Mouse (Mus musculus): ENCODE results near the gene Hnrnpul1.

The Hnrnpul1 gene

DNA sequence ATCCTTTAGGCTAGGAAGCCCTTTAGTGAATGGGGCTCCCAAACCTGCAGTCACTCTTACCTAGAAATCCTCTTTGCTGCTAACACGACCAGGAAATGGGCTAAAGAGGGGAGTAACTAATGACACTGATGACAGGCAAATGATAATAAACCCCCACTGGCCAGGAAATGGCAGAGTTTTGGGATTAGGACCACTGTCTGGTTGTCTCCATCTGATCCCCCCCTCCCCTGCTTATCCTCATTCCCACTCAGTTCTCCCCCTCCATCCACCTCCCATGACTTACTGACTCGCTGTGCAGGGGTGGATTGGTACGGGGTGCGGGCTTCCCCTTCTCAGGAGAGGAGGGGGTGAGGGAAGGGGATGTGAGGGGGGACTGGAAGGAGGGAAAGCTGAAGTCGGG is 64.5 kb downstream of the Hnrnpul1 start:
- in situ Hi-C loops (cut with MboI, MseI), result no loop called here

DNA sequence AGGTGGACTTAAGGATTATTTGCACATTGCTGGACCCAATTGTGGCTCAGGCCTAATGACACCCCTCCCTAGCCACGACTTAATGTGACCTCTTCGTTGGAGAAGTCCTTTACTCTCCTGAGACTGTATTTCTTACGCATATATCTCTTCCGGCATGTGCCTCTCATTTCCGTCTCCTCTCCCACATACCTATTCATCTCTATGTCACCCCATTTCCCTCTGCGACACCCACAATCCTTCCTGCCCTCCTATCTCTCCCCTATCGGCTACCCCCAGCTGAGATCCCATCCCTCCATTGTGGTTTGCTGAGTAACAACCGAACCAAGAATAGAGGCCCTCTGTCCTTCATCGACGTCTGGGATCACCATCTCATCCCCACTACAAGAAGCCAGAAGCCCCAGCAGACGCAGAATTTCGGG is 64.9 kb downstream of the Hnrnpul1 start:
- in situ Hi-C loops (cut with MboI, MseI), result loop anchor here (10.0 kb wide), 1 partner anchor 1305 kb away; no protein-coding TSS in a partner anchor

DNA sequence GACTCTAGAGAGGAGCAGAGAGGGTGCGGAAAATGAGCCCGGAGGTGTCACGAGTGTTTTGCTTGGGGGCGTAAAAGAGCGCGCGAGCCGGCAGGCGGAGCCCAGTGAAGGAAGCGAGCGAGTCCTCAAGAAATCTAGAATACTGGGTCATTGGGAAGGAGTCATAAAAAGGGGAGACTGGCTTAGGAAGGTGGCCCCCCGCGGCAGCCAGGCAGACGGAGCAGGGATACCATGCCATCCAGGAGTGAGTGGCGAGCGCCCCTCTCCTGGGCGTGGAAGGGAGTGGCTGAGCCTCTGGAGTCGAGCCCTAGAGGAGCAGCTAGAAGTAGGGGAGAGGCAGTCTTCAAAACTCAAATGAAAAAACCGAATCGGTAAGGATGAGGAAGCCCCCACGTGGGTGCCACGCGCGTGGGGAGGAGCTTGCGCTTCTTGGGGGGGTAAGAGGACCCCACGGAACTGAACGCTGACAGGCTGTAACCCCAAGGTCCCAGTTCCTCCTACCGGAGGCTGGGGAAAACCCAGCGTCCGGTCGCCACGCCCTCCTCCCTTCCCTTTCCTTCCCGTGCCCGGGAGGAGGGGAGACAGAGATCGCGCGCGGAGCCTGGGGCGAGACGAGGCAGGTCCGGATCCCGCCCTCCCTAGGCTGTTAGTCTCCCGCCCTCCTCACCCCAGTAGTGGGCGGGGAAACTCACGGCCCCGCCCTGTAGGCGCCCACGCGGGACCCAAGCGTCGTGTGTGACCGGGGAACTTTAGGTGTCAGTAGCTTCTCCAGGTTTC is 65.6 kb downstream of the Hnrnpul1 start:
- in situ Hi-C loops (cut with MboI, MseI), result loop anchor here (10.0 kb wide), 1 partner anchor 1304 kb away; no protein-coding TSS in a partner anchor

DNA sequence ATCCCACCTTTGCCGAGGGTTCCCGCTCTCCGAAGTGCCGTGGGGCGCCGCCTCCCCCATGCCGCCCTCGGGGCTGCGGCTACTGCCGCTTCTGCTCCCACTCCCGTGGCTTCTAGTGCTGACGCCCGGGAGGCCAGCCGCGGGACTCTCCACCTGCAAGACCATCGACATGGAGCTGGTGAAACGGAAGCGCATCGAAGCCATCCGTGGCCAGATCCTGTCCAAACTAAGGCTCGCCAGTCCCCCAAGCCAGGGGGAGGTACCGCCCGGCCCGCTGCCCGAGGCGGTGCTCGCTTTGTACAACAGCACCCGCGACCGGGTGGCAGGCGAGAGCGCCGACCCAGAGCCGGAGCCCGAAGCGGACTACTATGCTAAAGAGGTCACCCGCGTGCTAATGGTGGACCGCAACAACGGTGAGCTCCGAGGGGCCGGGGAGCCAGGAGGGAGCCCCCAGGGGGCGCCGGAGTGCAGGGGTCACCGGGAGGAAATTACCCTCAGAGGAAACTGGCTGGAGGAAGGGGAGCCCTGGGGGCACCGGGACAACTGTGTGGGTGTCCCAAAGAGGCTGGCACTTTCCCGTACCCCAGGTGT is 66.7 kb downstream of the Hnrnpul1 start:
- in situ Hi-C loops (cut with MboI, MseI), result loop anchor here (10.0 kb wide), 1 partner anchor 1303 kb away; no protein-coding TSS in a partner anchor

DNA sequence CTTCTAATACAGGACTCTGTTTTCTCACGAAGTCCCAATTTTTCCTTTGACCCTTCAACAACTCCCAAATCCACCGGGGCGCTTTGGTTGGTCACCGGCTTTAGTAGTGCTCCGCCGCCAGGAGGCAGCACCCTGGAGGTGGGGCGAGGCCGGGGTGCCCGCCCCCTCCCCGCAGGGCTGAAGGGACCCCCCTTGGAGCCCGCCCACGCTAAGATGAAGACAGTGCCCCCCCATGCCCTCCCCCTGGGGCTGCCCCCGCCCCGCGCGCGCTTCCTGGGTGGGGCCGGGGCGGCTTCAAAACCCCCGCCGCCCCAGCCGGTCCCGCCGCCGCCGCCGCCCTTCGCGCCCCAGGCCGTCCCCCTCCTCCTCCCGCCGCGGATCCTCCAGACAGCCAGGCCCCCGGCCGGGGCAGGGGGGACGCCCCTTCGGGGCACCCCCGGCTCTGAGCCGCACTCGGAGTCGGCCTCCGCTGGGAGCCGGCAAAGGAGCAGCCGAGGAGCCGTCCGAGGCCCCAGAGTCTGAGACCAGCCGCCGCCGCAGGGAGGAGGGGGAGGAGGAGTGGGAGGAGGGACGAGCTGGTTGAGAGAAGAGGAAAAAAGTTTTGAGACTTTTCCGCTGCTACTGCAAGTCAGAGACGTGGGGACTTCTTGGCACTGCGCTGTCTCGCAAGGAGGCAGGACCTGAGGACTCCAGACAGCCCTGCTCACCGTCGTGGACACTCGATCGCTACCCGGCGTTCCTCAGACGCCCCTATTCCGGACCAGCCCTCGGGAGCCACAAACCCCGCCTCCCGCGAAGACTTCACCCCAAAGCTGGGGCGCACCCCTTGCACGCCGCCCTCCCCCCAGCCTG is 67.7 kb downstream of the Hnrnpul1 start, which contains the start of gene Tgfb1:
TSS of gene Tgfb1 (plus strand) at position 323 of the 852 bp plus-strand sequence.
- in situ Hi-C loops (cut with MboI, MseI), result loop anchor here (10.0 kb wide), 1 partner anchor 1302 kb away; no protein-coding TSS in a partner anchor

DNA sequence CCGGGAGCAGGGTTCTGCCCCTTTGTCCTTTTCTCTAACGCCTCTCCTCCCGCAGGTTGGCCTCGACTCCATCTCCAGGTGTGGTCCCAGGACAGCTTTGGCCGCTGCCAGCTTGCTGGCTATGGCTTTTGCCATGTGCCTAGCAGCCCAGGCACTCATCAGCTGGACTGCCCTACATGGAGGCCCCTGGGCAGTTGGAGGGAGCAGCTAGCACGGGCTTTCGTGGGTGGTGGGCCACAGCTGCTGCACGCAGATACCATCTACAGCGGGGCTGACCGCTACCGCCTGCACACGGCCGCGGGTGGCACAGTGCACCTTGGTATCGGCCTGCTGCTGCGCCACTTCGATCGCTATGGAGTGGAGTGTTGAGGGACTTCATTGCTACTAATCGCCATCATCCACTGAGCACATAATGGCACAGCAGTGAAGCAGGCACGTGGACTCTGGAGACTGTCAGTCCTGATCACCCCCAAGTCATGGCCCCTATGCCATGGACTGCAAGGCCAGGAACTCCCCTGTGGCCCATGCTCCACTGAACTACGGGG is 68.6 kb downstream of the Hnrnpul1 start:
- in situ Hi-C loops (cut with MboI, MseI), result loop anchor here (10.0 kb wide), 1 partner anchor 1301 kb away; no protein-coding TSS in a partner anchor

DNA sequence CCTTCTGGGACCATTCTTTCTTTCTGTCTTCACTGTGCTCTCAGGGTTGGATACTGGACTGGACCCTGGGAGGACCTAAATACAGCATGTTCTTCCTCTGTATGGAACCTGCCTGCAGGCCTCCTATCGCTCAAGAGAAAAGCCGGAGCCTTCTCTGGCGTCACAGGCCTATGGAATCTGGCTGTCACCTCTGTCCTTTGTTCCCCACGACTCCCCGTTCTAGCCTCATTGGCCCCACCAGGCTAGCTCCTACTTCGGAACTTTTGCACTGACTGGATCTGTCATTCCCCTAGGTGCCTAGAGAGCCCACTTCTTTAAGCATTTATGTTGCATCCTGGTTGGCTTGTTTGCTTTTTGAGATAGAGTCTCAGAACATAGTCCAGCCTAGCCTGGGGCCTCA is 69.9 kb downstream of the Hnrnpul1 start:
- in situ Hi-C loops (cut with MboI, MseI), result loop anchor here (10.0 kb wide), 1 partner anchor 1300 kb away; no protein-coding TSS in a partner anchor

DNA sequence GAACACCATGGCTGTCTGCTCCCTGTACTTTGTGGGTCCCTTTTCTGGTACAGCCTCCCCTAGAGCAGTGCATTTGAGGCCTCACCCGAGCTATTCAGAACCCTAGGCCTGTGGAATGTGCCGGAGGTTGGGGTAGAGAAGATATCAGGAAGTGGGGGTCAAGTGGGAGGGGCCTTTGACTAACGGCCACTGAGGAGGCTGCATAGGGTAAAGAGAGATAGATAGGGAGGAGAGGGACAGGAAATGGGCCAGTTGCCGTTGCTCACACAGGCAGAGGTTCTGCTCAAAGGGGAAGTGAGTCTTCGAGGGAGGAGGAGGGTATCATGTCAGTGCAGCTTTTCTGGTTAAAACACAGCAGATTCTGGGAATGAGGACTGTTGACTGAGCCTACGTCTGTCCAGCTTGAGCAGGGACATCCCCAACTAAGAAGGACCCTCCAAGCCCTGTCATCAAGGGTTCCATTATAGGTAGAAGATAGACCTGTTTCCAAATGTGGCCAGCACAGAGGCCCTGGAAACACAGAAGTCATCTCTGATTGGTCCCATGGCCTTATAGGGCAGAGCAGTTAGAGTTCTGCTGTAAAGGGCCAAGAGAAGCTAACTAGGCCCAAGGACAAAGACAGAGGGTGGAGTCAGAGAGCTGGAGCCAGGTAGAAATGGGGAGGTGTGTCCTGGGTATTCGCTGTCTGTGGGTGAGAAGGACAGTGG is 70.9 kb downstream of the Hnrnpul1 start:
- in situ Hi-C loops (cut with MboI, MseI), result loop anchor here (10.0 kb wide), 1 partner anchor 1299 kb away; no protein-coding TSS in a partner anchor

DNA sequence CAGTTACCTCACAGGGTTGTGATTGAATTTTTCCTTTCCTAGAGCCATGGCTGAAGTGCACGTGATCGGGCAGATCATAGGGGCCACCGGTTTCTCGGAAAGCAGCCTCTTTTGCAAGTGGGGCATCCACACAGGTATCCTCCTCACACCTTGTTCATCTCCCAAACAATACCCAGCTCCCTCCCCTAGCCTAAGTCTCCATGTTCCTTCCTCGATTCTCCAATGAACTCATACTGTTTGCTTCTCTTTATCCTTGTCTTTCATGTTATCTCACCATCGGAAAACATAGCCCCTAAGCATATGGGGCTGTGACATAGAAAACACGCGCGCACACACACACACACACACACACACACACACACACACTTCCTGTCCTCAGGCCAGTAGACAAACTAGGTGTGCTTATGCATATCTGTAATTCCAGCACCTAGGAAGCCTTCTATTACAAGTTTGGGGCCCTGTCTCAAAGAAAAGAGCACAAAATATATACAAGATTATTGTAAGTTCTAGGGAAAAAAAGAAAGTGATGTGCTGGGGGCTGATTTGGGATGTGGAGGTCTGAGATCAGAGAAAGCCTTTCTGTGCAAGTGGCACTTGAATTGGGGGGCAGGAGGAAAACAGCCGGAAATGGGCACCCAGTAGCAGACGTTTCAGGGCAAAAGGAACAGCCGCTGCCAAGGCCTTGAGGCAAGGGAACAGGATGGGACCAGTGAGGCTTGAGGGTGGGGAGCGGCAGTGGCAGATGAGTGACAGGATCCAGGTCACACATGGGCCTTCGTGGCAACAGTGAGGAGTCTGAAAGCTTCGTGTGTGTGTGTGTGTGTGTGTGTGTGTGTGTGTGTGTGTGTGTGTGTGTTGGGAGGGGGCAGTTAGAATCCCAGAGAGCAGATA is 73.0 kb downstream of the Hnrnpul1 start:
- in situ Hi-C loops (cut with MboI, MseI), result loop anchor here (10.0 kb wide), 1 partner anchor 1297 kb away; no protein-coding TSS in a partner anchor

DNA sequence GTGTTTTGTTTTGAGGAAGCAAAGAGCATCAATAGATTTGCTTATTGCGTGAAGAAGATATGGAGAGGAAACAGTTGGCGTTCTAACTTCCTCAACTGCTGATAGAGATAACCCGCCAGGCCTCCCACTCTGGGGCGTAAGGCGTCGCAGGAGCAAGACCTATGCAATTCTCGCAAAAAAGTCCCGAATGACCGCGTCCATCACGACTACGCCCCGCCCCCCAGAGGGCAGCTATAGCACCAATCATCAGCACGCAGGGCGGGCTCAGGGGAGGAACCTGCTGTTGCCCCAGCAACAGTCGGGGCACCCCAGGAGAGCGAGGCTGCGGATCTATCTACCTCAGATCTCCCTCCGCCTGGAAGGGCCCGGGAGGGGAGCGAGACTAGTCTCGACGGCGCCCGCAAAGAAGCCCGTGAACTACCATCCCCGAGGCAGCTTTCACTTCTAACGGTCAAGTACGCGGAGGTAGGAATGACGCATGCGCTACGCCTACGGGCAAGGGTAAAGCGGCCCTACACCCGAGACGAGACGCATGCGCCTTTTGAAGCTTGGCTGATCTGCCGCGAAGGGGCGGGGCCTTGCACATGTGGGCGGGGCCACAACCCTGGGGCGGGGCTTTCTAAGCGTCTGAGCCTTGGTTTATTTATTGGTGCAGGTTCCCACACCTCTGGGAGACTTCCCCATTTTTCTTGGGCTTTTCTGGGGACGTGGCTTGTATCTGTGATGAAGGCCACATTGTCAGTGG is 73.9 kb downstream of the Hnrnpul1 start, which contains the start of gene B9d2:
TSS of gene B9d2 (plus strand) at position 267 of the 745 bp plus-strand sequence.
- in situ Hi-C loops (cut with MboI, MseI), result loop anchor here (10.0 kb wide), 1 partner anchor 1296 kb away; no protein-coding TSS in a partner anchor

DNA sequence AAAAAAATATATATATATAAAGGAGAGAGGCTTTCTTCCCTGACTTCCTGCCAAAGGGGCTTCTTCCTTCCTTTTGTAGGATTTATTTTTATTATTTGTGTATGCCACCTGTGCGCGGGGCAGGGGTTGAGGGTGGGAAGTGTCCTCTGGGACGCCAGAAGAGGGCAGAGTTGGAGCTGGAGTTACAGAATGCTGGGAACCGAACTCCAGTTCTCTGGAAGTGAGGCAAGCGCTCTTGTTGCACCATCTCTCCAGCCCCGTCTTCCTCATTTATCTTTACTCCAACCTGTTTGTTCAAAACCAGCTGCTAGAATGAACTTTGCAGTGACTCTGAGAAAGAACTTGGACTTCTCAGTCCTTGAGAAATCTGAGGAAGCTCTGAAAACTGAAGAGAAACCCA is 74.6 kb downstream of the Hnrnpul1 start:
- in situ Hi-C loops (cut with MboI, MseI), result loop anchor here (10.0 kb wide), 1 partner anchor 1295 kb away; no protein-coding TSS in a partner anchor

DNA sequence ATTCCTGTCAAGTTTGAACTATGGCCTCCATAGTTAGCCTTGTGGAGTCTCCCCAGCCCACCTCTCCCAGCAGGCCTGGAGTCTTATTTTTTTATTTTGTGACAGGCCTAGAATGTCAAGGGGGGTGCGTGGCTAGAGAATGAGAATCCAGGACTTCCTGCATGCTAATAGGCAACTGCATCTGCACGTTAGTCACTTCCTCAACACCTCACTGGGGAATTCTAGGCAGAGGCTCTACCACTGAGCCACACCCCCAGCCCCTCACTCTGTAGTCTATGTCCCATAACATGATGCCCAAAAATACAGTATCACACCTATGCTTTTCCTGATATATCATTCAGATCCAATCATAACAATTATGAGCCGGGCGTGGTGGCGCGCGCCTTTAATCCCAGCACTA is 77.5 kb downstream of the Hnrnpul1 start:
- in situ Hi-C loops (cut with MboI, MseI), result no loop called here

DNA sequence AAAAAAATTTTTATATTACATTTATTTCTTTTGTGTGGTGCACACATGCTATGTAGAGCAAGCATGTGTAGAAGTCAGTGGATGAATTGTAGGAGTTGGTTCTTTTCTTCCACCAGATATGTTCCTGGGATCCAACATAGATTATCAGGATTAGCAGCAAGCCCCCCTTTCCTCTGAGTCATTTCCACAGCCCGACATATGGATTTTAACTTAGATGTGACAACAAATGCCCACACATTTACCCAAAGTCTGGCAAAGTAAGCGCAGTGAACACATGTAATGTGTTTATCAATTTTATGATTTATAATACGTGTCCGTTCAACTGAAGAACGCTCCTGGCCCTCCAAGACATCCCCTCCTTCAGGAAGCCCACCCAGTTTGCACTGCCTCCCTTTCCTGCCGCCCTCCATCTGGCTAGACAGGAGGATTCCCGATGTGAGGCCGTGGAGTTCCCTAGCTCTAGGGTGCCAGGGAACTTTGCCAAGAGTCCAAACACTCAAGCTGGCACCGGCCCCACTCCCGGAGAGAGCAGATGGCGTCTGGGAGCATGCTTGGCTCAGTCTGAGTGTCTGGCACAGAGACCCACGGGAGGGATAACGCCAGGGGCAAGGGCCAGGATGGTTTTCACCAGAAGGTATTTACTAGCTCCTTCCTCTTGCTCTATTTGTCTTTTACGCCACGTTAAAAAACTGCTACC is 78.3 kb downstream of the Hnrnpul1 start:
- in situ Hi-C loops (cut with MboI, MseI), result no loop called here

DNA sequence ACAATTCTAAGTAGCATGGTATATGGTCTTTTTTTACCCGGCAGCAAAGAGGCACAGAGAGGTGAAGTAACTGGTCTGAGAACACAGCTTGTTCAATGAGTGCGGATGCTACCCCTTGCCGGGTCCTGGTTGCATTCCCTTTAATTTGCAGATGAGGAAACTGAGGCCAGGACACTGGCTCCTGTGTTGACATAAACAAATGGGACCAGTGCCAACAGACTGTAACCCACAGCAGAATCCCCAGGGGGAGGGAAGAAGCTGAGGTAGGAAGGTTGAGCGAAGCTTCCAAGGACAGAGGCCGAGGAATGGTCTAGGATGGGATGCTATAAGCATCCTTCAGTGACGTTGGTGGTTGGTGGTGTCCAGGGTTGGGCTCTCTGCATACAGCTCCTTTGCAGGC is 79.2 kb downstream of the Hnrnpul1 start:
- in situ Hi-C loops (cut with MboI, MseI), result no loop called here

DNA sequence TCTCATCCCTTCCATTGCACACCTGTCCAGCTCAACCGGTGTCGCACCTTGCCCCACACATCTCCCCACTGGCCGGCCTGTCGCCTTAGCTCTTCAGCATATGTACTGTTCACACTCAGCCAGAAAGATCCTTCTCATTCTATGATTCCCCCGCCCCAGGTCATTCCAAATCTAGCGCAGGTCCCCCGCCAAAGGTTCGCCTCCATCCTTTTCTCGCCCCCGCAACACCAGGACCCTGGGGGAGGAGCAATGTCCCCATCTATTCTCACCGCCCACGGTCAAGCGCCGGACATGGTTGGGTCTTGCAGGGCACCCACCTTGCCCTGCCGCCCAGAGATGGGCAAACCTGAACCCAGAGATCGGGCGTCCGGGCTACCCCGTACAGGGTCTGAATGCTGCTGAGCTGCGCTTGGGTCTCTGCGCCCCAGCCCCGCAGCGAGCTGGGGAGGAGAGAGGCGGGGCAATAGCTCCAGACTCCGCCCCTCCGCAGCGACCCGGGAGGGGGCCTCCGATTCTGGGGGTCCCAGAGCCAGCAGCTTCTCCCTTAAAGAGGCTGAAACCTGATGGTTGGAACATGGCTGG is 79.7 kb downstream of the Hnrnpul1 start, which contains the start of gene Tmem91:
TSS of gene Tmem91 (minus strand) at position 448 of the 582 bp plus-strand sequence.
- in situ Hi-C loops (cut with MboI, MseI), result no loop called here

DNA sequence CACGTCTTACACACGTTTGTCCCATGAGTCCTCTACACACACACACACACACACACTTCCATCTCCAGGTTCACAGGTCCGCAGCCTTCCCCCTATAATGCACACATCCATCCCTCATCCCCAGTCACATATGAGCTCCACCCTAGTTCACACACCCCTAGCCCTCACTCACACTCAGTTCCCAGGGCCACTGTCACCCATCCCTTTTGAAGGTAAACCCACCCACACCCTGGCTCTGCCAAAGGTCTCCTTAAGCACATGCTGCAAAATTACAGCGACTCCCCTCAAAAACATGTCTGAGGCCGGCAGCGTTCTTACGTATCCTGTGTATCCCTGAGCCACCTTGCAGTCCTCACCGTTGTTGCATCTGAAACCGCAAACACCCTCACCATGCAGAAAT is 80.3 kb downstream of the Hnrnpul1 start:
- in situ Hi-C loops (cut with MboI, MseI), result no loop called here

DNA sequence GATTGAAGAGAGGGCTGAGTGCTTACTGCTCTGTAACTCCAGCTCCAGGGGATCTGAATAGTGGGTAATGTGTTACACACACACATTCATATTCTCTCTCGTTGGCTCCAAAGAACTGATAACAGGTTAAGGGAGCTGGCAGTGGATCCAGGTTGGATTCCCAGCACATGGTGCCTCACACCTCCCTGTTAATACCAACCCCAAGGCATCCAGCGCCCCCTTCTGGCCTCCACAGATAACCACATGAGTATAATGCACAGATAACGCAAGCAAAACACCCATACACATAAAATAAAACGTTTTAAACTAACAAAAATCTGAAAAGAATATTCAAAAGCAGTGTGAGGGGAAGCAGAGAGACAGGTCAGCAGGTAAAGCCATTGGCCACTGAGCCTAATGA is 82.1 kb downstream of the Hnrnpul1 start:
- in situ Hi-C loops (cut with MboI, MseI), result no loop called here

DNA sequence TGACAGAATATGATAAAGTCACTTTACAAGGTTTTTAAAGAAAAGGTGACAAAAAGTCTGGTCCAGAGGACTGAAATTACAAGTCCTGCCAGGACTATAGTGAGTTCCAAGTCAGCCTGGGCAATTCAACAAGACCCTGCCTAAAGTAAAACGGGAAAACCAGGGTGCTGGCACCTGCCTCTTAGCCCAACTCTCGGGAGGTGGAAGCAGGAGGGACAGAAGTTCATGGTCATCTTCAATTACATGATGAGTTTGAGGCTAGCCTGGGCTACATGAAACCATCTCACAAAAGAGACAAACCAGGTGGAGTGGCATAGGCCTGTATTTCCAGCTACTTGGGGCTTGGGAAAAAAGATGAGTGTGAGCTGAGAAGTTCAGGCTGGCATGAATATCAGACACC is 82.9 kb downstream of the Hnrnpul1 start:
- in situ Hi-C loops (cut with MboI, MseI), result no loop called here
